Mouse (Mus musculus) inflammation-experienced regulatory T-cells, adult 6 months (primary cell): Measurements from ENCODE around the gene Efcab6. TPM values are rescaled to one million over a fixed set of nuclear protein-coding genes. Genes with fewer than 3 reads are reported as not detected.
"Not testable (repeated sequence)": the region's sequence is repeated elsewhere in the genome, so short reads cannot be mapped to it uniquely, and the experiment has no call there.

Experiments
- ATAC-seq: one replicate; pipeline ENCODE4 v1.8.0; 2017
- polyA plus RNA-seq, 3 experiments: library from polyadenylated mRNA; unstranded; fragments of 100-300 nt; shearing (Covaris generic); gene quantifications; one replicate each; pipeline ENCODE4 v1.2.1; 2017

Gene Efcab6
- not detected for polyA plus RNA-seq

- ATAC-seq: no peak
Observed at GRCm38 (mm10) chr15:84065140-84065539, at the start of gene Efcab6. TSS of gene Efcab6 (minus strand) at chr15:84065379.

DNA sequence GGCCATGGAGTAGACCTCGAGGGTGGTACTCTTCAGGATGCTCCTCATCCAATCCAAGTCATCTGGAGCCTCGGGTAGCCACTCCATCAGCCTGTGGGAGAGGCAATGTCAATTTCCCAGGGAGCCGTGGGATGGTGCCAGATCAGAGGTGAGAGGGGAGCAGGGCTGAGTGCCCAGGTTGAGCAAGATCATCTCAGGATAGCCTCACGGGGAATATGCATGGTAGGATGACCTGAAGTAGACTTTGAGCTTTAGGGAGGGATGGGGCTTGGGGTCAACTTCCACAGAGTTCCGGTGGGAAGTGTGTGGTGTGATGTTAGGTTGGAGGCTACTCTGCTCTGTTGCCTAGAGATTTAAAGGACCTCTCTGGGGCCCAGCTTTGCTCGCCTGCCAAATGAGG is 48.7 kb upstream of the Efcab6 start:
- no peak for ATAC-seq

- ATAC-seq: no peak
Observed at GRCm38 (mm10) chr15:84108899-84109298, 43.7 kb upstream of the Efcab6 start.

- ATAC-seq: no peak
Observed at GRCm38 (mm10) chr15:84105924-84106500, 40.8 kb upstream of the Efcab6 start.

DNA sequence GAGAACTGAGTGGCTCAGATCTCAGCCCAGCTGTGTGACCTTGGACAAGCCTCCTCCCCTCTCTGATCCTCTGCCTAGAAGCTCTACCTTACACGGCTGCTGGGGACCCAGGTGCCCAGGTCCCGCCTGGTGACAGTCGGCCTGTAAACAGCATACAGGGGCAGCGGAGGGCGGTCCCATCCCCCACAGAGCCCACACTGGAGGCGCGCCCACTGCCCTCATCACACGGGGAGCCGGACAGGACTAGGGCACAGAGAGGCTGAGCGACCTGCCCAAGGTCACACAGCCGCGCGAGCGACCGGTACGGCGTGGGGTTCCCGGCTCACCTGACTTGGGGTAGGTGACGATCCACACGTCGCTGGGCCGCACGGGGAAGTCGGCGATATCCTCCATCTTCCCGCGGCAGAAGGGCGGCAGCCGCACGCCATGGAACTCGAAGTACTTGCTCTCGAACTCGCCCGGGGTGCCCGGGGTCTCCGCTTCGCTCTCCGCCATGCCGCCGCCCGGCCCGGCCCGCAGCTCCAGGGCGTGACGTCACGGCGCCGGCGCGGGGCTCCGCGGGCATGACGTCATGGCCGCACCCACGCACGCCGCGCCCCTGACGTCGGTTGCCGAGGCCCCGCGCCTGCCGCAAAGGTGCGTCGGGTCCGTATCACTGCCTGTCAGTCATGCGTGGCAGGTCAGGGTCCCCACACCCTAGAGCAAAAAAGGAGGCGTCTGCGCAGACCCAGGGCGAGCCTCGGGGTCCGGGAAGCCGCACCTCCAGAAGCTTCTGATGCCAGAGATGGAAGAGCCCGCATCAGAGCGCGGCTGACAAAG is 40.1 kb upstream of the Efcab6 start, which contains the start of gene Sult4a1:
Gene Sult4a1 (minus strand): TSS at position 650 of the 819 bp plus-strand sequence.
- no peak for ATAC-seq

DNA sequence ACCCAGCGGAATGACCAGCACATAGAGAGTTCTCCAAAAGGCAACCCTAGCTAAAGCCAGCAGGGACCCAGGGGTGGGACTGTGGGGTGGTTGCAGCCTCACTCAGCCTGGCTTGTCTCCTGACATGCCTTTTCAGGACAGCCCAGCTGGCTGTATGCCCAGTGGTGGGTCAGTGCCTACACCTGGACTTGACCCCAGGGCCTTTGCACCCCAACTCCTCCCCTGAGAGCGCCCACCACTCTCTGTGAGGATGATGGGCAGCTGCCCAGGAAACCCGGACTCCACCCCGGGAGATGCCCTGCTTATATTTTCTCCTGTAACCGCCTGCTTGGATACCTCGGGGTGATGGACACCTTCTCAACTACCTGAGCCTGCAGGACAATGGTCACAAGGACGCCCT is 39.4 kb upstream of the Efcab6 start:
- ATAC-seq: no peak

DNA sequence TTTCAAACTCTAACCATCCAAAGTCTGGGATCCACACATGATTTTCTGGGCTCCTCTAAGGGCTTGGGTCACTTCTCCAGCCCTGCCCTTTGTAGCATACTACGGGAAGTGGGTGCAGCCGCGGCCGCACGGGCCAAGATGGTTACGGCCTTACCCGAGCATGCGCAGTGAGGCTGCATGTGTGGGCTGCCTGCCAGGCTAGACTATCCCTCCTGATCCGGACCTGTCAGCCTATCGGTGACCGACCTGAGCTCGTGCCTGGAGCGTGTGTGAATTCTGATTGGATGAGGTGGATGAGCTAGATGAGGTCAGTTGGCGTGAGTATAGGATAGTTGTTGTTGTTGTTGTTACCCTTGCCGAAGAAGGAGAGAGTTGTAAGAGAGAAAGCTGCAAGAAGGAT is 32.4 kb upstream of the Efcab6 start:
- not testable (repeated sequence) for ATAC-seq

DNA sequence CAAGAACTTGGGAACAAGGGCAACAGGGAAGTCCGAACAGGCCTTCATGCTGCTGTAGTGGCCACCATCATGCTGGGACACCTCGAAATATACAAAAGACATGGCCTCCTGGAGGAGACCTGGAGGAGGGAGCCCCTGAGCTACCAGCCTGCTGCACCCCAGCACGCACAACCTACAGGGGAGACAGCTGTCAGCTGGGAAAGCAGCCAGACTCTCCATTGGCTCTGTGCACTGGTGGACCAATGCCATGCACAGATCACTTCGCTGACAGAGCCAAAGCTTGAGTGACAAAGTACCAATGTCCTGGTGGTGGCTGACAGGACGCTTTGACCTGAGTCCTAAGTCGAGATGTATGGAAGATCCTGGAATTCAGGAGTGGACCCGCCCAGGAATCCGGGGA is 30.9 kb upstream of the Efcab6 start:
- ATAC-seq: no peak

DNA sequence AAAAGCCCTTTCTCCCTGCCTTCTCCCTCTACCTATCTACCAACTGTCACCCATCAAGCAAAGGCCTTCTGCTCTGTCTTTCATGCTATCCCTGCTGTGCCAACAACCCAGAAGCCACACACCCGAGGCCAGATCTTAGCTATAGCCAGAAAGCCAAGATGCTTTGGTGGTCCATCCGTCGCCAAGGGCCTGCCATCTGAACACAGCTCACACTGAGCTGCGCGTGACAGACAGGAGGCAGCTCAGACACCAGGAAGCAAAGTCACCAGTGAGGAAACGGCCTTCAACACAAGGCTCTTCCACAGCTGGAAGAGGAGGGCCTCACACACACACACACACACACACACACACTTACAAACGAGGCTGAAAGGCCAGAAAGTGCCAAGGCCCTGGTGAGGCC is 29.7 kb upstream of the Efcab6 start:
- ATAC-seq: no peak

DNA sequence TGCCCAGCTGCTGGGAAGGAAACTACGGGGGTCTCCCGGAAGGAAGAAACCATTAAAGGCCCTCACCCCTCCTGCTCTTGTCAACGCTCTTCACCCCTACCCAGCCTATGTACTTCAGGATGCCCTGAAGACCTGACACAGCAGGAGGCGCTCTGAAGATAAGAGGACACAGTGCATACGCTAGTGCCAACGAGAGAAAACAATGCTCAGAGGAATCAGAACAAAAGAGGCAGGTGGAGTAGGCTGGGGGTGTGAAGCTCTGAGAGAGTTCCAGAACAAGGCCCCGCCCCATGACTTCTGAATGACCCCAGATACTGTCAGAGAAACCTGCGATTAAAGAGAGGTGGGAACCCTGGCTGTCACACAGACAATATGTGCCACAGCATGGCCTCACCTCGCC is 21.6 kb upstream of the Efcab6 start:
- no peak for ATAC-seq

DNA sequence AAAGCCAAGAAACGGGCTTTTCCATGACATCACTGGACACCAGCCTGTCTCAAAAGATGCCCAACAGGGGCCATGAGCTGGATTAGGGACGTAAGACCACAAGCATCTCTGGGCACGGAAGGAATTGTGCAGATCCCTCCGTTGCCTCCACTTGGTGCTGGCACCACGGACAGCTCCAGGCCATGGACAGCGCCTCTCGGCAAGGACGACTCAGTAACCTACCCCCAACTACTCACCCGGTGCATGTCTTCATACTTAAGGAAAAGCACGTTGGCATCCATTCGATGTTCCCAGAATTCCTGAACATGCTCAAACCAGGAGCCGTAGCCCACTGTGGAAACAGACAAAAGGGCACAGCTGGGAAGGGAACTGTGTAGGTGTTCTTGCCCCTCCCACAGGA is 21.2 kb upstream of the Efcab6 start:
- ATAC-seq: no peak

DNA sequence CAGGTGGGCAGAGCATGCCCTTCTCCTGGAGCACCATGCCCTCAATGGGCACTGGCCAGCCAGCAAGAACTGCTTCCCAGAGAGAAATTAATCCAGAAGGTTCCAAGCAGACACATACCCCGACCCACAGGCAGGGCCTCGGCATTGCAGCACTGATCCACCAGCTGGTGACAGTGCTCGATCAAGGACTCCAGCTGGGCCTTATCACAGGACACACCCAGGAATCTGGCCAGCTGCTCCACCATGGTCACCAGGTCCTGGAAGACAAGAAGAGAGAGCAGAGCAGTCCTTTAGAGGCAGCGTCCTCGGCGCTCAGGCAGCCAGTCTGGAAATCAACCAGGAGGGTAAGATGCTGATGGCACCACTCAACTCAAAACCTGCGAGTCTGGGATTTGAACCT is 14.9 kb upstream of the Efcab6 start:
- ATAC-seq: no peak

DNA sequence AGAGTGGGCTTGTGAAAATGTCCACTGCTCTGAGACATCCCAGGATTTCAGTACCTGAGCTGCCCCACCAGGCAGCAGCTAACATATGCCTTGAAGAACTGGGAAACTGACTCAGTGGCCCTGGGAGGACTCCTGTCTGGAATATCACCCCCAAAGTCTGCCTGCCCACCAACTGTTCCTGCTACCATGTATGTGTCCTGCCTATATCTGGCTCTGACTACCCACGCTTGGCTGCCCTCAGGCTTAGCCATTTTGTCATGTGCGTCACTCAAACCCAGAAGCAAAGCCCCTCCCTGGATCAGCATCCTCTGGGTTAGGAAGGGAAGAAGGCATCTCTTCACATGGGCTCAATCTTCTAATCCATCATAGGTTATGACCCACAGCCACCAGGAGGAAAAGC is 14.3 kb upstream of the Efcab6 start:
- ATAC-seq: no peak

DNA sequence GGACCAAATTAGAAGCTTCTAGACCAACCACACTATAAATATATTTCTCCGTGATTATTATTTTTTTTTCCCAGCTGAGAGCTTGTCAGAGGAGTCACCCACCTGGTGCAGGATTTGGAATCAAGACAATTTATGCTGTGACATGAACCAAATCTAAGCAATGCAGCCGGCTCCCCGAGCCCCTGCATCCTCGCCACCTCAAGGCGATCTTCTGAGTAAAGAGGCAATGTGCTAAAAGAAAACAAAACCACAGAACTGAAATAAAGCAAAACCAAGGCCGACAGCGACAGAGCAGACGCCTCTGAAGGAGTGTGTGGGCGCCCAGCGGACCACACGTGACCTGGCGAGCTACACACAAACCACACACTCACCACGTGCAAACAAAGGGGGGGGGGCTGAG is 13.5 kb upstream of the Efcab6 start:
- no peak for ATAC-seq

DNA sequence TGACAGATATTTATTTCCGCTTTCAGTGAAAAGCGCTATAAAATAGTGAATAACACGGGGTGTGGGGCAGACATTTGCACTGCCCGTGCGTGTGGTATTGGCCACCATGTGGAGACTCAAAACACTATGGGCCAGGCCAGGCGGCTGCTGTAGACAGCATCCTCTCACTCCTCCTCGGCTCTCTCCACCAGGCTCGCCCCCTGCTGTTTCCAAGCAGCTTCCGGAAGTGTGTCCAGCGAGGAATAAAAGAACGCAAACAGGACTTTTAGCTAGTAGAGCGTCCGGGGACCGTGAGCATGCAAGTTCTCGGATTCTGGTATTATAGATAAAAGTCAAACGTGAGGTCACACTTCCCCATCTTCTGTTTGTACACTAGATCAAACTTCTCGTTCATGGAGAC is 12.0 kb upstream of the Efcab6 start:
- no peak for ATAC-seq

- ATAC-seq: no peak
Observed at GRCm38 (mm10) chr15:84074705-84075185, 9.6 kb upstream of the Efcab6 start.

DNA sequence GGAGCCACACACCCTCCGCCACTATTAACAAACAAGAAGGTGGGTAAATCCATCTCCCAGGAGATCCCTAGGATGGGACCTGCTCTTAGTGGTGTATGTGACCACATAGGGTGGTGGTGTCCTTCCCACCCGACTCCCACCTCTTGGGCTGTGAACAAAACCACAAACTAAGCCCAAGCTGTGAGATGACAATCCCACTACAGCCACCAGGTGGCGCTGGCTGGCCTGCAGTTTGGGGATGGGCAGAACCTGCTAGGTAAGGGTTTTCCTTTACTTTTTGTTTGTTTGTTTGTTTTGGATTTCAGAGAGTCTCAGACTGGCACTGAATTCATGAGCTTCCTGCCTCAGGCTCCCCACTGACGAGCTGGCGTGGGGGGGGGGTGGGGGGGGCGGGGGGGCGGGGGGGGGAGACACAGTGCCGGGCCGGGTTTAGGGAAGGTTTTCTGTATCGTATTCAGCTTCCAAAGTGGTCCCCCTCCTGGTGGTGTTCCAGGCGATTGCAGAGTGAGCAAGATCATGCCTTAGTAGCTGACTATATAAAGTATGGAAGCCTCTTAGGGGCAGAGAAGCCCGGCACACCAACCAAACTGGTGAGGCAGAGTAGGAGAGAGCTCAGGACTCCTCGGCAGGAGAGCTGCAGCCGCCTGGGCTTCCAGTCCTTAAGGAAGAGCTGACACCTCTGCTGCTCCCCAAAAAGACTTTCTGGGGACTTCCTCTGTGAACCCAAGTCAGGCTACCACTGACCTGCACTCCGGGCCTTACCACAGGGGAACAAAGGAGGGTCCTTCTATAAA is 8.9 kb upstream of the Efcab6 start:
- ATAC-seq: no peak

DNA sequence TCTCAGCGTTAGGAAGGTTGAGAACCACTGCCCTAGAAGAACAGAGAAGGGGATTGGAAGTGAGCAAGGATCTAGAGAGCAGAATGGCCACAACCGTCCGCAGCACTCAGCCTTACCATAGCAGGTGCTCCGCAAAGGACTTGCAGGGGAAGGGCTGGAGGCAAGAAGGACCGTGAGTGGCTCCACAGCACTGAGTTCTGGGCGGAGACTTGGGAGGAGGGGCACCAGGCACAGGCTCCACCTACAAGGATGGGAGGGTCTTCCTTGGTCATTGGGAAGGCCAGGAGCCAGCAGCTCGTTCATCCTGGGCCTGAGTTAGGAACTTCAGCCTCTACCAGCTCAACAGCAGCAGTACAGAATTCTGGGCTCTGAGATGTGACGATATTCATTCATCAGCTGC is 7.9 kb upstream of the Efcab6 start:
- no peak for ATAC-seq

- ATAC-seq: no peak
Observed at GRCm38 (mm10) chr15:84072226-84072625, 7.0 kb upstream of the Efcab6 start.

DNA sequence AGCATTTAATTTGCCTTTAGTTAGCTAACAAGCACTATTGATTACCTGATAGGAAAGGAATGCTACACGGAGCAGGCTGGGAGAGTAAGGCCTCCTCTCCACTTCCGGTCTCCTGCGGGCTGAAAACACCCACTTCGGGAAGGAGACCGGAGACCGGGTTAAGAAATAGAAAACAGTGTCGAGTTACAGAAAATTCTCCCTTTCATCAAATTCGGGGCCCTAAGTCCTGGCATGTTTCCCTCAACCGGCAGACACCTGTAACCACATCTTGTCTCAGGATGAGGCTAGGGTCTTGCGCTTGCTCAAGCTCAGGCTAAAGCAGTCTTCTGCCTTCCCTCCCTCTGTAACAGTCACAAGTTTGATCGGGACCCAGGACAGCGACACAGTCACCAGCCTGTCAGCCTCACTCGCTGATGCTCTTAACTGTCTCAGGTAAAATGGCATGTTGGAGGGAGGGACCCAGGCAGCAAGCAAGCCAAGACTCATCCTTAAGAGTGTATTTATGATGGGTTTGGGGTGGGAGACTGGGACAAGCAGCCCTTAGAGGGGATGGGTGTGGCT is 5.0 kb upstream of the Efcab6 start:
- no peak for ATAC-seq

GRCm38 (mm10) chr15:84069455-84070050 is 4.4 kb upstream of the Efcab6 start:
- no peak for ATAC-seq

GRCm38 (mm10) chr15:84065701-84066100 is 522 bp upstream of the Efcab6 start:
- ATAC-seq: no peak

- ATAC-seq: no peak
Observed at GRCm38 (mm10) chr15:84058841-84059240, 6.3 kb downstream of the Efcab6 start.
